Mouse (Mus musculus) retina, adult 2 months (tissue): ENCODE data around the gene Scai.
A peak's percentile ranks its signal among the peaks of the same experiment; 100 is the strongest.
"Not testable (repeated sequence)": the region's sequence is repeated elsewhere in the genome, so short reads cannot be mapped to it uniquely, and the experiment has no call there.

Experiments used
- DNase-seq: peaks from one replicate; pipeline ENCODE4 v3.0.0-alpha.2; 2012; ENCODE audit warnings: low read depth, low spot score

Gene Scai

DNA sequence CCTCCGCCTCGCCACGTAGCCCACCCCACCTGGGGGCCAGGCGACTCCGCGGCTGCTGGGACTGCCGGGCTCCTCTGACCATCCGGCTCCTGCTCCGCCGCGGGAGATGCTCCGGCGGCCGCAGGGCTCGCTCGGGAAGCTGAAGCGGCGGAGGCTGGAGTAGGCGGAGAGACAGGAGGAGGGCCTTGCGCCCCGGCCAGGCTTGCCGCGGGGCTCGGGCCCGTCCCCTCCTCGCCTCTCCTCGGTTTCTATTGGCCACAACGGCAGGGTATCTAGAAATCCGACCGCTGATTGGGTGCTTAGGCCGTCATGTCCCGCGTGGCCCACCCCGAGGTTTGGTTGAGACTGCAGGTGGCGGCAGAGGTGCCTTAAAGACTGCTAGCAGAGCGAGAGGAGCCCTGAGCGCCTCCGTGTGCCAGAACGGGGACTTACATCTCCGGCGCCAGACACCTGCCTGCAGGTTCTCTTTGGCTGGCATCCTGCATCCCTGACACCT lies at the start of gene Scai:
Gene Scai (minus strand): TSS at position 174 of the 496 bp plus-strand sequence.
- DNase-seq, result peak; percentile 95

DNA sequence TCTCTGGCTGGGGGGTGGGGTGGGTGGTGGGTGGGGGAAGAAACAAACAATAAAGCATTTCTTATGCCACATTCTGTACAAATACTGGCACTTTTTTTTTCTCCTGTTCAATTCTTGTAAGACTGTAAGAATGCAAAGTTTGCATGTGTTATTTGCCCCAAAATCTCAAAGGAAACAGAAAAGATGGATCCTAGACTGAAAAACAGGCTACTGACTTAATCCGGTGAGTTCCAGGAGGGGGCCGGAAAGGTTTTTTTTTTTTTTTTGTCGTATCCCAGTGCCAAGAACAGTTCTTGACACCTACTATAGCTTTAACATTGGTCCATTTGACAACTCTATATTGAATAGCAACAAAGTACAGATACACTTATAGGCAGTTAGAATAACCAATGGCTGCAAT lies 36.2 kb upstream of the Scai start:
- no peak for DNase-seq

DNA sequence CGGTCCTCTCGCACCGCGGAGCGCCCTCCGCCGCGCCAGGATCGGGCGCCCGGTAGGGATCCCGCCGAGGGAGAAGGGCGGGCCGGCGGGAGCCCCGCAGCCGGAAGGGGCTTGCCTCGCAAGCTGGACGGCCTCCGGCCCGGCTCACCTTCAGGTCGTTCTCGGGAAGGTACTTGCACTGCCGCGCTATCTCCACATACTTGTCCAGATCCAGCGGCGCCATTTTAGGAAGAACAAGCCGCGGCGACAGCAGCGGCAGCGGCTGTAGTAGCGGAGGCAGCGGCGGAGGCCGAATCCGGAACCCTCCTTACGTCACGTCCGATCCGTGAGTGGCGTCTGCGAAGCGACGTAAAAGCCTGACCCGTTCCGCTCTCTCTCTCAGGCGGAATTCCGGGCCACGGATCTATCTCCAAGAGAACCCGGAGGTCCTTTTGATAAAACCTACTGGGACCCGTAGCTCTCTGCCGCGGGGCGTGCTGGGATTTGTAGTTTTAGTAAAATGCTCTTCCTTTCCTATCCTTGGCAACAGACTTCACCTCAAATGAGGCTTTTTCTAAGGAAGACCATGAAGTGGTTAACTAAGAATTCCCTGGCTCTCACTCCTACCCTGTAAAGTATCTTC lies 35.6 kb upstream of the Scai start, which contains the start of gene Ppp6c:
Gene Ppp6c (minus strand): TSS at position 433 of the 622 bp plus-strand sequence.
- peak; percentile 93 for DNase-seq

DNA sequence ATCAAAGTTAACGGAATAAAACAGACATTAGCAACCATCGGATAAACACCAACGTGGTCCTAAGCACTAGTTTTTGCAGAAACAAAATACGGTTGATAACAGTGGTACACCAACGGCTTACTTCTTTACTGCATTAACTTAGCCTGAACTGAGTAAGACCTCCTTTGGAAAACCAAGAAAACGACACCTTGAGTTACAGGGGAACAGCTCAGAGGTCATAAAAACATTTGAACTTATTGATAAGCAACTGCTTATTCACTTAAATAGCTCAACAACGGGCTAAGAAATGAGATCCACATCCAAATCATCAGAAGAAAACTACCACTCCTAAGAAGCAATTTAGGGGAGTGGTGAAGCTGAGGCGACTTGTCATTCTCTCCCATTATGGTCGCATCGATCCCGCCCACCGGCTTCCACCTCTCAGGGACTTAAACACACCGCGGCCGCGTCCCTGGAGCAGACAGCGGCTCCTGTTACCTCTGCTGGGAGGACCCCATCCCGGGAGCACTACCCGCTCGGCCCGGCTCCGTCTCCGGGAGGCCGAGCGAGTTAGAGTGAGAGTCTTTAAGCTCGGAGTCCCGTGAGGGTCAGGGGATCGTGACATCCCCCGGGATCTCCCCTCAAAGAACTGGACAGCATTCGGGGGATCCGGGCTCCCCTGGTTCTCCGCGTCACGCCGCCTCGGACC lies 34.9 kb upstream of the Scai start:
- DNase-seq, result not testable (repeated sequence)

DNA sequence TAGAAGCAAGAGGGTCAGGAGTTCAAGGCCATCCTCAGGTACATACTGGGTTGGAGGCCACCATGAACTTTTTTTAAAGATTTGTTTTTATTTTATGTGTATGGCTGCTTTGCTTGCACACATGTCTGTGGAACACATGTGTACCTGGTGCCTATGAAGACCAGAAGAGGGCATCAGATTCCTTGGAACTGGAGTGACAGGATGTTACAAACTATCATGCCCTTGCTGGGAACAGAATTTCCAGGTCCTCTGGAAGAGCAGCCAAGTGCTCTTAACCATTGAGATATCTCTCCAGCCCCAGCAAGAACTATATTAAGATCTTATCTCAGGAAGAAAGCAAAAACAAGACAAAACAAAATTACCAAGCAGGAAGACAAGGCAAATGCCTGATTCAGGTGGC lies 34.1 kb upstream of the Scai start:
- no peak for DNase-seq

DNA sequence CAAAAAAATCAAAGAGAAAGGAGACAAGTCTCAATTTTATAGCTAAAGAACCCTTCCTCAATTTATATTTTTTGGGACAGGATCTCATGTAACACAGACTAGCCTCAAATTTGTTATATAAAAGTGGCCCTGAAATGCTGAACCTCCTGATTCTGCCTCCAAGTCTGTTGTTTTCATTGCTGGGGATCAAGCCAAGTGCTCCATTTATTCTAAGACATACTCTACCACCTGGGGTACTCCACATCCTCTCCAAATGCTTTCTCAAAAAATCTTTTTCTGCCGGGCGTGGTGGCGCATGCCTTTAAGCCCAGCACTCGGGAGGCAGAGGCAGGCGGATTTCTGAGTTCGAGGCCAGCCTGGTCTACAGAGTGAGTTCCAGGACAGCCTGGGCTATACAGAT lies 29.5 kb upstream of the Scai start:
- DNase-seq, result no peak

DNA sequence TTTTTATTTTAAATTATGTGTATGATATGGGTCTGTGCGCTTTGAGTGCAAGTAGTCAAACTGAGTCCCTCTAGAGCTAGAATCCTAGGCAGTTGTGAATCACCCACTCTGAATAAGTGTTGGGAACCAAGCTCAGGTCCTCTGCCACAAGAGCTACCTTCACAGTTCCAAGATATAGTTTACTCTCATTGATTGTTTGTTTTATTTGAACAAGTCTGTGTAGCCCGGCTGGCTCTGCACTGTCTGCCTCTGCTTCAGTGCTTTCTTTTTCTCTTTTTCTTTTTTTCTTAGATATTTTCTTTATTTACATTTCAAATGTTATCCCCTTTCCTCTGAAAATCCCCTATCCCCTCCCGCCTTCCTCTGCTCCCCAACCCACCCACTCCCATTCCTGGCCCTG lies 28.5 kb upstream of the Scai start:
- no peak for DNase-seq

DNA sequence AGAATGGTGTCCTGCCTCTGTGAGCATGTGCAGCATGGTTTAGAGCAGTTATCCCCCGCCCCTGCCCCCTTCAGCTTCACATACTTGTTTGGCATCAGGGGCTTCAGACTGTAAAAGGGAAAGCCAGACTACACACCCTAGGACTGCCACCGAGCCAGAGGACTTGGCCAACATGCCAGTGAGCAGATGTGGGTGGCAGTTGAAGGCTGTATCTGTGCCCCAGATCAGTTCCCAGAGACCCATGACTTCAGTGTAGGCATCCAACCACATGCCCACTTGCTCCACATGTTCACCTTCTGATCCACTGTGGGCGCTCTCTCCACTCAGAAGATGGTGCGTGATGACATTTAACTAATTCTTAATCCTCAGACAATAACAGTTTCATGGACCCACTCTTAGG lies 26.6 kb upstream of the Scai start:
- no peak for DNase-seq

DNA sequence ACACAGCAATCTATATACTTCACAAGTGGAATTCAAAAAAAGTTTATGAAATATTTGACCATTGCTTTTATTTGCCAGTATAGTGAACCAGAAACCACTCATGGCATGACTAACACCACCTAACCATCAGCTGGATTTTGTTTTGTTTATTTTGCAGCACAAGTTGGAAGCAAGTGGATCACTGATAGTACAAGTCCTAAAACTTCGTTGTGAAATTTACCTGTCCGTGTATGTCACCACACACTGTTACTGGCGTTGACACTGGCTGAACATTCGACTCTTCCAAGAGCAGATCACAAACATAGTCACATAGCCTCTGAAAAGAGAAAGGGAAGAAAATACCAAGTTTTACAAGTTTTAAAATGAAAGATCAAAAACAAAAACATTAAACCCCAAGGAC lies 20.2 kb upstream of the Scai start:
- no peak for DNase-seq

DNA sequence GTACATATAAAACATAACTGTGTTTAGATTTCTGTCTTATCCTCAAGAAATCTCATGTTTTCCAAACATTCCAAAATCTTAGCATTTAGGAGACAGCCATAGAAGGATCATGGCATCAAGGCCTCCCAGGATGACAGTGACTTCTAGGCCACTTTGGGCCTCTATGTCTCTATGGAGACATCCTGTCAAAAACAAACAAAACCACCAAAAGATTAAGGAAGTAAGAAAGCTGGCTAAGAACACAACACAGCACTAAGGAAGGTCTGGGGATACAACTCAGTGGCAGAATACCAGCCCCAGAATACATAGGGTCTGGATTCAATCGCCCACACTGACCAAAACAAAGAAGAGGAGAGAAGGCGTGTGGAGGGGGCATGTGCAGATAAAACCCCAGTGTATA lies 12.8 kb upstream of the Scai start:
- DNase-seq, result no peak

DNA sequence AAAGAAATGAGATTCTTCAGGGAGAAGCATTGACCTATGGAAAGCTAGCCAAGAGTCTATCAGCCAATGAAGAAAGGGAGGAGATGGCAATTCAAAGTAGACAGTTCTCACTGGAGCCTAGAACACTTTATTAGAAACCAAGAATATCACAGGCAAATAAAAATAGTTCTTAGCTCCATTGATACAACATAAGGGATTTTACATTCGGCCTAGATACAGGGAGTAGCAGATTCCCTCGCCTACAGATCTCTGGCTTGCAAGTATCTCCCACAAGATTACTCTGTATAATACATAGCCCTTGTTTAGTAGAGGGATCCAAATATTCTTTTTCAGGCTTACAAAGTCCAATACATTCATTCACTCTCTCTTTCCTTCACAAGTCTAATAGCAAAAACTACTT lies 4.3 kb upstream of the Scai start:
- no peak for DNase-seq

DNA sequence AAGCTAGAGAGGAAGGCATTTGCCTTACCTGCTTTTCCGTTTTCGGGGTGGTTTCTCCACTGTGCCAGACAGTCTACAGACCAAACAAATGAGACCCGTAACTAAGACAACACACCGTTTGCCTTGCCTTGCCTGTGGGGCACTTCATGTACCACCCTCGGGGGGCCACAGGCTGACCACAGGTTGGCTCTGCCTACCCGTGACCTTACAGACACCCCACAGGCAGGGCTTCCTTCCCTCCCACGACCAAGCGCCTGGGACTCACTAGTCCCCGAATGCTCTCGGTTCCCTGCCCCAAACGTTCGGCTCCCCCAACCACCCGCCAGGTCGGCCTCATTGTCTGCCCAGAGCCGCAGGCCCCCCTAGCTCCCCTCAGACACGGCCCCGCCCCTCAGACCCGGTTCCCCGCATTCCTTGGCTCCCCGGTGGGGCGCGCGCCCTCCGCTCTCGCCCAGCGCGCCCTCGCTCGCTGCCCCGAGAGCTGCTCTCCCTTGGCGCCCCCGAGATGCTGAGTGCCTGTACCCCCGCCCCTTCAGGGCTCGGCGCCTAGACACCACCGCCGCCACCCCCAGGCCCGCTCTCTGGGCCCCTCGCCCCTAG lies 473 bp downstream of the Scai start:
- no peak for DNase-seq

DNA sequence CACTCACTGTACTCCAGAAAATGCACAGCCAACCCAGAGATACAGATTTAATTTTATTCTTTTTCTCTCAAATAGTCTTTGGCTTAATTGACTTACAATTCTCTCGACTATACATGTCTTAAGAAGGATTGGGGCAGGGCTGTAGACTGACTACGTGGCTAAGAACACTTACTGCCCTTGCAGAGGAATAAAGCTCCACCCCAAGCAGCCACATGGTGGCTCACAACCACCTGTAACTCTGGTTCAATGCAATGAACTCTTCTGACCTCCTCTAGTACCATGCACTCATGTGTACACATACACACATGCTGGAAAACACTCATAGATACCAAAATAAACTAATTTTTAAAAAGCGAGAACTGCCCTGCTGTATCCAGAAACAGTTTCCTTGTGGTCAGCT lies 4.6 kb downstream of the Scai start:
- DNase-seq, result no peak

DNA sequence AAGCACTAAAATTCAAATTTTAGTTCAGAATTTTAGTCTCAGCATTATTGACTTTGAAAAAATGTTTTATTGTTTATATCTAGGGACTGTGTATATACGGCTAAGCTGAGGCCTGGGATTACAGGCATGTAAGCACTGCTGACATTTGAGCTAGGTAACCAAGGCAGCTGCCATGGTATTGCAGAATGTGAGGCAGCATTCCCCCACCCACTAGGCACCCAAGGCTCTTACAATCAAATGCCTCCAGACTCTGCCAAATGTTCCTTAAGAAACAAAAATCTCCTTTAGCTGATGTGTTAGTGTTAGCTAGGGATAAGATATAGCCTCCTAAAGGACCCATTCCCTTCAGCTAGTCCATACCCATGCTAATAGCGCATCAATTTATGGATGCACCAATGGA lies 6.9 kb downstream of the Scai start:
- DNase-seq, result no peak

DNA sequence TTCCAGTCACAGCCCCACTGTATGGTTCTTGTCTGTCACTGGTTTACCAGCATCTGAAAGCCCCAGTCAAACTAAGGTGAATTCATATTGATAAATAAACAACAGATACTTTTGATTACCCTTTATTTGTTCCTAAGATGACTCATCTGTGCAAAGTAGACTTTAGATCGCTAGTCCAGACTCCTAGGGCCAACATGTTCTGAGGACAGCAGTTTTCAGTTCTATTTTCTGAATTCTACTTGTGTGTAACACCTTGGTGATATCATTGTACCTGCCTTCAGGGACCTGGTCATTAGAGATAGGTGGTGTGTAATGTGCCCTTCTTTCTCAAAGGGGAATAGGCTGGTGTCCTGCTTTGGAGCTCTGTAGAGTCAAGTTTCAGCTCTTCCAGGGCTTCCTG lies 29.5 kb downstream of the Scai start:
- DNase-seq, result no peak

DNA sequence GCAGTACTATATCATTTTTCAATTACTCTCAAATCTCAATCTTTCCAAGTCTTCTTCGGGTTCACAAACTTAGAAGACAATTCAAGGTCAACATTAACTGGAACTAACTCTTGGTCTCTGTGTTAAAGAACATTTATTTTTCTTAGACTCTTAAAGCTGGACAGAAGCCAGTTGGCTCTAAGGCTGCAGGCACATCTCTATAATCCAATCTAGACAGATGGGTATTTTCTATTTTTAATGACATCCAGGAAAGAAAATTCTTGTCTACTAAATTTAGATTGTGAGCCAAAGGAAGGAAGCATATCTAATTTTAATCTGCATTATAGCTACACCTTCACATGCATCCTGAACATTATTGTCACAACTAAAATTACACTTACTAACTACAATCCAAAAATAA lies 32.6 kb downstream of the Scai start:
- DNase-seq, result no peak

DNA sequence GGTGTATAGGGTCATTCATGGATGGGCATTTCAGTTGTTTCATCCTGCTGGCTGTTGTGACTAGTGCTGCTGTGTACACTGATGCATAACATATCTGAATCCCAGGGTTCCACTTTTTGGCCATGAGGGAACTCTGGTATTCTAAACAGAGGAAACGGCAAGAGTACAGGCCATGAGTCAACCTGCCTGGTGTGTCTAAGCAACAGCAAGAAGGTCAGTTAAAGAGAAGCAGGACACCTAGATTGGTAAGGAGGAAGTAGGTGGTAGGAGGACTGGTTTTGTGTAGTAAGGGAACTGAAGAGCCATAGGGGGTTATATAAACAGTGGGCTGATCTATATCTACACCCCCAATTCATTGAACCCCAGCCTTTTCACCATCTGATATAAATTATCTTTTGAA lies 33.7 kb downstream of the Scai start:
- DNase-seq, result no peak

DNA sequence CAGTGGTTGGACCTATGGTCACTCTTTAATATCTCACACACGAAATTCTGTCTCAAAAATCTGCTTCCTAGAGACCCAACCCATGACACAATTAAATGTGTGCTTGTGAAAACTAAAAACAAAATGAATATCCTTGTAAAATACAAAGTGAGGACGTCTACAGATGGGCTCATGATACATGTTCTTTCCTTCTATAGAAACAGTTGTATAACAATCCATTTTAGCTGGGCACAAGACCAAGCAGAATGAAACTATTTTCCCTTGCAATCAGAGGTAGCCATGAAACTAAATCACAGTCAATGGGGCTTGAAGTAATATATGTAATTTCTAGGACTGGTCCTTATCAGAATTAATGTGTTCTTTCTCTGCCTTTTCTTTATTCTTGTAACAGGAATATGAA lies 39.6 kb downstream of the Scai start:
- DNase-seq, result no peak

DNA sequence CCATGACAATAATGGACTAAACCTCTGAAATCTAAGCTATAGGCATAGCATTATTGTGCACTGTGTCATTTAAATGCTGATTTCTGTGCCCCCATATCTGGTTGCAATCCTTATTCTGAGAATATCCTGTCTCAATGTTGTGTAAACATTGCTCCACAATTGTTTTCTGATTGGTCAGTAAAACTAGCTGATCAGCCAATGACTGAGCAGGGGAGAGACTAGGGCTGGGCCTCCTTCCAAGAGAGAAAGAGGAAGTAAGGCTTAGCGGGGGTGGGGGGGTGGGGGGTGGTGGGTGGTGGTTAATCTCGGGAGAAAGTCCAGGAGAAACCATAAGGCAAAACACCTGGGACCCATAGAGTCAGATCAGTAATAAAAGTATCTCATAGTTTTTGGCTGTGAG lies 42.5 kb downstream of the Scai start:
- no peak for DNase-seq

DNA sequence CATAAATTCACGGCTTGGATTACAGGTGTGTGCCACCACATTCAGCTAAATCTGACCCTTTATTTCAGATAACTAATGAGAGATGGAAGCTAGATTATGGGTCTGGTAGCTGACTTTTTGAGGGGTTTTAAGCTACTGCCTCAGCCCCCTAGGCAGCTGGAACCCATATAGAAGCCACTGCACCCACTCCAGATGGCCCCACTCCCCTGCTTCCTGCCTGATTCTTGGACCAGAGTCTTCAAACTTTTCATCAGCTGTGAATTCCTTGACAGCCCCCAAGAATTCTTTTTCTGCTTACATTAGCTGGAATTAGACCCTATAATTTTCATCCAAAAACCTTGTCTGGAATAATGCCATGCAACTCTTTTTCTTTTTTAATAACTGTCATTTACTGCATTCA lies 44.1 kb downstream of the Scai start:
- DNase-seq, result no peak

DNA sequence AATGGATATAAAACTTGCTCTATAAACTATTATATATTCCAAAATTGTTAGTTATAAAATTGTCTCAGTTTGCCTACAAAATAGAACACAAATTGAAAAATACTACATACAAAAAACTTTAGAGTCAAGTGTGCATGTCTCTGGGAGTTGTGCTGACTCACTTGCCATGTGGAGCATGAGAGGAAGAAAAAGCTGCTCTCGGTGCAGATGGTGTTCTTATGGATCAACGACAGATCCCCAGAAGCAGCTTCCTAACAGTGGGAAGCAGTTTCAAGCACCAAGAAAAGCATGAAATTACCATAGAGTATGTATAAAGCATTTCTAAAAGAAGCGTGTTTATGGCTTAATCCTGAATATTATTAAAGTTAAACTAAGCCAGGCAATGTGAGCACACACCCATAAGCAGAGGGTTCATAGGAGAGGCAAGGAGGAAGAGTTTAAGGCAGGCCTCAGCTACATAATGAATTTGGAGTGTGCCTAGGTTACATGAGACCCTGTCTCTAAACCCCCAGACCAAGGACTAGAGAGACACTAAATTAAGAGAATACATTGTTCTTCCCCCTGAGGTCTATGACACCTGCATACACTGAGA lies 48.1 kb downstream of the Scai start:
- no peak for DNase-seq

DNA sequence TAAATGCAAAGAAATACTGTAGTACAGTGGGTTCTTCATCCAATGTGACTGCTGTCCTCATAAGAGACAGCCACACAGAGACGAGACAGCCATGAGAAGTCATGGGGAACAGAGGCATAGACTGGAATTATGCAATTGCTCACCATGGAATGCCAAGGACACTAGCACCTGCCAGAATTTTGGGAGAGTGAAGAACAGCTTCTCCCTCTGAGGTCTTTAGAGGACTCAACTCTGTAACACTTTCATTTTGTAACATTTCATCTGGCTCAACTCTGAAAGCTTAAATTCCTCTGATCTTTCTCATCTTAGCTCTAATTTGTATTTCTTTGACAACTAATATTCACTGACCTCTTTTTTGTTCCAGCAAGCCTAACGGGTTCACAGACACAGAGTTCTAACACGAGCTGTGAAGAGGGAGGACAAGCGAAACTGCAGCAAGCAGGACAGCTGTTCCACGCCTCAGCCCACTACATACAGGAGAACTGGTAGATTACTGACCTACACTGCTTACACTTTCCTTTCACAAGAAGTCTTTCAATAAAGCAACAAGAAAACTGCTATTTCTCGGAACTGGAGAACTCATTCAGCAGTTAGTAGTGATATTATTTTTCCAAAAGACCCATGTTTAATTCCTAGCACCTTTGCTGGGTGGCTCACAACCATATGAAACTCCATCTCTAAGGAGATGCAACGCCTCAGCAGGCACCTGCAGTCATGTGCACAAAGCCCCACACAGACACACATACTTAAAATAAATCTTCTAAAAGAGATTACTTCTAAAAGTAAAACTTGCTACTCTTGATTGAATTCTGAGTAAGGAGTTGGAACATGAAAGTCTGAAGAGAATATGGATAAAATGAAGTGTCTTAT lies 49.7 kb downstream of the Scai start:
- DNase-seq, result no peak
